Mouse (Mus musculus): ENCODE results near the gene Tradd. TPM values are rescaled to one million over a fixed set of nuclear protein-coding genes. Genes with fewer than 3 reads are reported as not detected.

Tradd gene
- polyA plus RNA-seq, 1 experiment from 2014 or later, result 25.0 TPM

DNA sequence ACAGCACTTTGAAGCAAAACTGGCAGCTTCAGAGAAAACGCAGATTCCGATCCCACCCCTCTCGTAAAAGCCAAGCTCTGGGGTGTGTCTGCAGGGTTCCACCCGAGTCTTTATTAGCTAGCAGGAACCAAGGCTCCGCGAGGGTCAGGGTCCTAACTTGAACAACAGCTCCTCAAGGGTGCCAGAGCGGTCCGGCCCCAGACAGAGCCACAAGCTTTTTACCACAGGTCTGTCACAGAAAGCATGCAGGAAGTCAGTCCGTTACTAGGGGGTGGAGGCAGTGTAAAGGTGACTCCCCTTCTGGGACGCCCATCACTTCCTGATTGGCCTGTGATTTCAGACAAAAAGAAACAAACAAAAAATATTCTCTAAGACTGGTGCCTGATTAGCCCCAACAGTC, 719 bp upstream of the Tradd start:
- H3K27me3 ChIP-seq, result peaks cover 95% of the 10 kb centered on the region
- peak overlapping the region; percentile 55 for H3K4me3 ChIP-seq
- no peak overlapping the region for H3K9ac ChIP-seq
- H3K36me3 ChIP-seq, result no peaks in the 10 kb centered on the region
- peaks cover 33% of the 10 kb centered on the region for H3K4me1 ChIP-seq (replicated peaks)
- H3K4me2 ChIP-seq, result peak overlapping the region; percentile 75
- no peaks in the 10 kb centered on the region for H3K9me3 ChIP-seq
- 5% methylated on average over 10 of the region's 10 CpGs for whole genome bisulfite sequencing
- ATAC-seq (ENCODE audit: low read depth), result no peak
- no peak overlapping the region for H3K27ac ChIP-seq (replicated peaks)

DNA sequence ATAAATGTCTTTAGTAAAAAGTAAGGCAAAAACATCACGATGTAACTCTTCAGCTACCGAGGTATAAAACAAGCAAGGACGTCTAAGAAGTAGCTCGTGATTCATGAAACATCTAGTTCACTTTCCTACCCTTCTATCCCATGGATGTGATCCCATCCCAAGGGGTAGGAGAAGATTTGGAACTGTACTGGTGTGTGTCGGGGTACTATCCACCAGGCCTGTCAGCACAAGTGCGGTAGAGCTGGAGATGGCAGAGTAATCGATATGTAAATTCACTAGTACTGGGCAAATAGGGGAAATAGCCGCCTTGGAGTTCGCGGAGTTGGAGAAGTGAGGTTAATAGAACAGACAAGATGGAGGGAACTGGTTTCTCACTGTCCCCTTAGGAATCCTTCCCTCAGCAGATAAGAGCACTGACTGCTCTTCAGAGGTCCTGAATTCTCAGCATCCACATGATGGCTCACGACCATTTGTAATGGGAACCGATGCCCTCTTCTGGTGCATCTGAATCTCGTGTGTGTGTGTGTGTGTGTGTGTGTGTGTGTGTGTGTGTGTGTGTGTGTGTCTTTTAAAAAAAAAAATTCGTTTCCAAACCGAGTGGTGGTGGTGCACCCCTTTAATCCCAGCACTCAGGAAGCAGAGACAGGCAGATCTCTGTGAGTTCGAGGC, 1.0 kb downstream of the Tradd start:
- Histone ChIP-seq H3K27ac (replicated peaks) (no peak overlapping the region), H3K4me2 (peak overlapping the region; percentile 75), H3K9ac (no peak overlapping the region), H3K27me3 (peaks cover 95% of the 10 kb centered on the region), H3K36me3 (no peaks in the 10 kb centered on the region), H3K4me3 (peak overlapping the region; percentile 55), H3K9me3 (no peaks in the 10 kb centered on the region), H3K4me1 (replicated peaks) (peaks cover 34% of the 10 kb centered on the region)
- ATAC-seq (ENCODE audit: low read depth), result no peak
- WGBS, result 36% methylated on average over 16 of the region's 16 CpGs

DNA sequence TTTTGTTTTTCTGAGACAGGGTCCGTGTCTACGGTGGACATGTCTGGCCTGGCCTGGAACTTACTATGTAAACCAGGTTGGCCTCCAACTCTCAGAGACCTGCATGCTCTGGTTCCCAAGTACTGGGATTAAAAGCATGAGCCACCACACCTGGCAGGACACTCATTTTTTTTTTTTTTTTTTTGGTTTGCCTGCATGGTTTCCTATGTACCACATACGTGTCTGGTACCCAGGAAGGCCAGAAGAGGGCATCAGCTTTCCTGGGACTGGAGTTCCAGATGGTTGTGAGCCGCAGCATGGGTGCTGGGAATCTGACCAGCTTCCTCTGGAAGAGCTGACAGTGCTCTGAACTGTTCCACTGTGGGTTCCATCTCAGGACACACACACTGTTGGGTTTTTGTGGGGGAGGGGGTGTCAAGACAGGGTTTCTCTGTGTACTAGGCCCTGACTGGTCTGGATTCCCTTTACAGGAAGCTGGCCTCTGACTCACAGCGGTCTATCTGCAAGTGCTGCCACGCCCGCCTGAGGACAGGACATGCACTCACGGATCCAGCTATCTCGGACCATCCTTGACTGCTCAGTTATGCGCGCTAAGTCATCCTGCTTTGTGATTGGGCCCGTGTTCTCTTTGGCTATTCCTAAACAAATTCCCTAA, 3.0 kb downstream of the Tradd start:
- WGBS, result 80% methylated on average over 12 of the region's 12 CpGs
- no peak overlapping the region for H3K27ac ChIP-seq (replicated peaks)
- ATAC-seq (ENCODE audit: low read depth), result no peak
- peaks cover 27% of the 10 kb centered on the region for H3K4me1 ChIP-seq (replicated peaks)
- H3K4me3 ChIP-seq, result no peak overlapping the region
- no peak overlapping the region for H3K4me2 ChIP-seq
- peaks cover 92% of the 10 kb centered on the region for H3K27me3 ChIP-seq
- no peaks in the 10 kb centered on the region for H3K36me3 ChIP-seq
- no peaks in the 10 kb centered on the region for H3K9me3 ChIP-seq
- no peak overlapping the region for H3K9ac ChIP-seq

DNA sequence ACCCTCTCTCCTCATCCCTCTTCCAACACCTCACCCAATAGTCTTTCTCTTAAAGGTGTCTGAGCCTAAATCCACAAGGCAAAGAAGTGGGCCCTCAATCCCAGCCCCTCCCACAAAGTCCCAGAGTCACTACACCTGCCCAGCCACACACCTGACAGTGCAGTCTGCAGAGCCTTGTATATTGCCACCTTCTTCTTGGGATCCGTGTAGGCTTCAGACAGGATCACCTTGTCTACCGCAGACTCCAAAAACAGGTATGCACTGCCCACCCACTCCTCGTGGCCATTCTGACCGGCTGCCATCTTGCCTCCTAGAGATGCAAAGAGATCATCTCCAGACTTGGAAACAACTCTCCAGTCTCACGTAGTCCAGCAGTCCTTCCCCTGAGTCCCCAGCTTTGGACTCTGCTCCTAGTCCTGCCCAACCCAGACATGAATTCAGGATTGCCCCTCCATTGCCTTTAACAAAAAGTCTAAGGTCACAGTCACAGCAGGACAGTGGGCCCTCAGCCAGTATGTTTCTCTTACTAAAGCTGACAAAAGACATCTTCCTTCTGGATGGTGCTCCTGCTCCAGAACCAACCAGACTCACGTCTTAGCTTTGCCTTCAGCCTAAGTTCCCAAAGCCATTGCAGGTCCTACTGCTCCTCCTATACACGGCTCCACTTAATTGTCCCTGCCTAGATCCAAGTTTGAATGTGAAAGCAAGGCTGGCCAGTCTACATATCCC, 3.9 kb downstream of the Tradd start:
- H3K27ac ChIP-seq (replicated peaks), result no peak overlapping the region
- 59% methylated on average over 7 of the region's 7 CpGs for WGBS
- peaks cover 27% of the 10 kb centered on the region for H3K4me1 ChIP-seq (replicated peaks)
- no peak overlapping the region for H3K4me2 ChIP-seq
- ATAC-seq (ENCODE audit: low read depth), result no peak
- no peaks in the 10 kb centered on the region for H3K9me3 ChIP-seq
- H3K9ac ChIP-seq, result no peak overlapping the region
- no peaks in the 10 kb centered on the region for H3K36me3 ChIP-seq
- peaks cover 92% of the 10 kb centered on the region for H3K27me3 ChIP-seq
- H3K4me3 ChIP-seq, result no peak overlapping the region

DNA sequence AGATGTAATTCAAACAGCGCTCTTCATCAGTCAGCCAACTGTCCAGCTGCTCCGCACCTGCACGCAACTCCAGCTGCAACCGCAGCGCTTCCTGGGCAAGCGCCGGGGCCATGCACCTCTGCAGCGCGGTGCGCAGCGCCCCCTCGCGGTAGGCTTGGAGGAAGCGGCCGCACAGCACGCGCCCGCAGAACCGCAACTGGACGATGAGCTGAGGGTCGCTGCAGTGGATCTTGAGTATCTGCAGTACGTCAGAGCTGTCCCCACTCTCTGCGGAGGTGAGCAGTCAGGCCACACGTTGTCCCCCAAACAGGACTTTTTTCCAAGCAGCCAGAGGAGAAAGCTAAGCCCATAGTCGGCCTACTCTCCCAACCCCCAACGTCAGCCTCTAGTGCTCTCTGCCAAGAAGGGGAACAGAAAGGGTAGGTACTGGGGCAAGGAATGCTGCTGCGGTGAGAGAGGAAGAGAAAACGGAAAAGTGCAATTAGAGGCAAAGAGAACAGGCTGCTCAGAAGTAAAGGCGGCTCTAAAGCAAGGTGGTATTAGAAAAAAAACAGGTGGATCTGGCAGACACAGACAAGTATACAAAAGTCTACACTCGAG, 4.6 kb downstream of the Tradd start:
- peak; percentile 55 for ATAC-seq (ENCODE audit: low read depth)
- Histone ChIP-seq H3K9me3 (no peaks in the 10 kb centered on the region), H3K4me2 (peak overlapping the region; percentile 78), H3K27ac (replicated peaks) (no peak overlapping the region), H3K4me1 (replicated peaks) (peaks cover 29% of the 10 kb centered on the region), H3K27me3 (peaks cover 92% of the 10 kb centered on the region), H3K36me3 (no peaks in the 10 kb centered on the region), H3K9ac (peak overlapping the region; percentile 59), H3K4me3 (peak overlapping the region; percentile 38)
- 3% methylated on average over 30 of the region's 30 CpGs for WGBS

DNA sequence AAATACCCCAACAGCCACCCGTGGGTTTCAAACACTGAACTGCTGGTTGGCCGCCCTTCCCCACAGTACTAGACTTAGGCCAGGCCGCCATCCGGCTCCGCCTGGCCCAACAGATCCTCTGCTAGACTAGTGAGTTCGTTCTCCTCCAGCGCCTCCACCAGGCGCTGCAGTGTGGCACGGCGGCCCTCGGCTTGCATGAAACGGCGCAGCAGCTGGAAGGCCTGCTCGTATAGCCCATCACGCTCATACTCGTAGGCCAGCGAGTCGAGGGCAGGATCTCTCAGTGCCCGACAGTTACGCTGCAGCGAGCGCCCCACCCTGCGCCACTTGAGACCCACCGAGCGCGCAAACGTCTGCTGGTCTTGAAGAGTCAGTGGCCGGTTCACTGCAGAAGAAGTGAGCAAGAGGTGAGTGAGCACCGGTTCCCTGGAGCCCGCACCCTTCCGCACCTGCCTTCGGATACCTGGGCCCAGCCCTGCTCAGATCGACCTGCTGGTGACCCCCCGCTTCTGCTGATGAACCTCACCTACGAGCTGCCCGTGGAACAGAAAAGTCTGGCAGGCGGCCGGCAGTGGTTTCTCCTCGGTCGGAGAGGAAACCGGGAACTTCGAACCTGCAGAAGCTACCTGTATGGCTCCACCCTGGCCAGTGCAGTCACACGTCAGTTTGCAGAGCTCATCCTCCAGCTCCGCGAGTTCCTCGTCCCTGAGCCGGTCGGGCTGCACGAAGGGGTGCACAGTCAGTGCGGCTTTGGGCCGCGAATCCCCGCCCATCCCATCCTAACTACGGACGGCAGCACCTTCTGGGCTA, 5.3 kb downstream of the Tradd start:
- Histone ChIP-seq H3K36me3 (no peaks in the 10 kb centered on the region), H3K27me3 (peaks cover 89% of the 10 kb centered on the region), H3K9ac (peak overlapping the region; percentile 59), H3K9me3 (no peaks in the 10 kb centered on the region), H3K27ac (replicated peaks) (no peak overlapping the region), H3K4me2 (peak overlapping the region; percentile 78), H3K4me1 (replicated peaks) (peaks cover 32% of the 10 kb centered on the region), H3K4me3 (peak overlapping the region; percentile 38)
- ATAC-seq (ENCODE audit: low read depth), result peak; percentile 43
- 2% methylated on average over 55 of the region's 55 CpGs for WGBS

DNA sequence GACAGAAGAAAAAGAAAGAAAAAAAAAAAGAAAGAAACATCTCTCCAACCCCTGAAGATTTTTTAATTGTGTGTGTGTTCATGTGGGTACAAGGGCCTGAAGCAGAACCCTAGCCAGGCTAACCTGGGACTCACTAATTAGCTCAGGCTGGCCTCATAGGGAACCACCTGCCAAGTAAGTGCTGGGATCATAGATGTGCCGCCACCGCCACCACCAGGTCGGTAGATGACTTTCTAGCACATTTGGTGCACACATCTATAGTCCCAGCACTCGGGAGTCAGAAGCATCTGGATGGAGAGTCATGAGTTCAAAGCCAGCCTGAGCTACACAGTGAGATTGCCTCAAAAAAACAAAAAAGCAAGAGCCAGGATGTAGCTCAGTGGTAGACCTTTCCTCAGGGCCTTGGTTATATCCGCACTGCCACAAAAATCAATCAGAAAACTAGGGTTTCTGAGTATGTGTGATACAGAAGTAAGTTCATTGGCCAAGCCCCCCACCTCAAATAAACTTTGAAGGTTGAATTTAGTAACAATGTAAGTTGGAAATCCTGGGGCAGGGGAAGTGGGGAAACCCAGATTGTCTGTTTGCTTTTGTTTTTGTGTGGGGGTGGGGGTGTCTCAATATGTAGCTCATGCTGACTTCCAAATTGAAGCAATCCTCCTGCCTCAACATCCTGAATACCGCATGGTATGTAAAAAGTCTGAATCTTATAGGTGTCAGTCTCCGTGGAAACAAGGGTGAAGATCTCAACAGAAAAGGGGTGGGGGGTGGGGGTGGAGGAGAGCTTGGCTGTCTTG, 6.9 kb downstream of the Tradd start:
- Histone ChIP-seq H3K4me2 (no peak overlapping the region), H3K36me3 (0 out of 2 replicates have a peak, but pooled peaks cover 7% of the 10 kb centered on the region), H3K27me3 (peaks cover 74% of the 10 kb centered on the region), H3K9me3 (no peaks in the 10 kb centered on the region), H3K9ac (no peak overlapping the region), H3K4me3 (no peak overlapping the region), H3K4me1 (replicated peaks) (peaks cover 35% of the 10 kb centered on the region), H3K27ac (replicated peaks) (no peak overlapping the region)
- WGBS, result 67% methylated on average over 7 of the region's 7 CpGs
- ATAC-seq (ENCODE audit: low read depth), result no peak

DNA sequence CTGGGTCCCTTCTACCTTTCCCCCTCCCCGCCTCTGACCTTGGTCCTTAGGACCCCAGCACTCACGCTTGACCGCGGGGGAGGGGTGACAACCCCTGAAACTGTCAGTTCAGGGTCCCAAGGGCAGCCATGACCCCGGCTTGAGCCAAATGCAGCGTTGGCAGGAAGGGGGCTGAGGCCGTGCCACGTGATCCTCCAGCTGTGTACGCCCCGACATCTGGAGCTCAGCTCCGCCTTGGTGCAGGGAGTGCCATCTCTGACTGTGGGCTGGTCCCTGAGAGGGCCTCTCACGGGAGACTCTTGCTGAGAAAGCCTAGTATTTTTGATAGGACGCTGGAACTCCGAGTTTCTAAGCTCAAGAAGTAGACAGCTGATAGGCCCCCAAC, 9.5 kb downstream of the Tradd start, which contains the start of gene B3gnt9:
Gene B3gnt9, minus strand, starts transcription at position 188 of the 385 bp plus-strand sequence.
- Histone ChIP-seq H3K27ac (replicated peaks) (peak within 1 kb of the TSS; percentile 55), H3K4me2 (peak within 1 kb of the TSS; percentile 96), H3K9me3 (no peaks in the 10 kb centered on the region), H3K4me1 (replicated peaks) (peaks cover 33% of the 10 kb centered on the region), H3K4me3 (peak within 1 kb of the TSS; percentile 61), H3K36me3 (peaks cover 31% of the 10 kb centered on the region), H3K27me3 (peaks cover 51% of the 10 kb centered on the region), H3K9ac (peak within 1 kb of the TSS; percentile 79)
- 3% methylated on average over 14 of the region's 14 CpGs for WGBS
- peak; percentile 21; the same call in 1 of the 2 replicates for ATAC-seq (ENCODE audit: low read depth)

DNA sequence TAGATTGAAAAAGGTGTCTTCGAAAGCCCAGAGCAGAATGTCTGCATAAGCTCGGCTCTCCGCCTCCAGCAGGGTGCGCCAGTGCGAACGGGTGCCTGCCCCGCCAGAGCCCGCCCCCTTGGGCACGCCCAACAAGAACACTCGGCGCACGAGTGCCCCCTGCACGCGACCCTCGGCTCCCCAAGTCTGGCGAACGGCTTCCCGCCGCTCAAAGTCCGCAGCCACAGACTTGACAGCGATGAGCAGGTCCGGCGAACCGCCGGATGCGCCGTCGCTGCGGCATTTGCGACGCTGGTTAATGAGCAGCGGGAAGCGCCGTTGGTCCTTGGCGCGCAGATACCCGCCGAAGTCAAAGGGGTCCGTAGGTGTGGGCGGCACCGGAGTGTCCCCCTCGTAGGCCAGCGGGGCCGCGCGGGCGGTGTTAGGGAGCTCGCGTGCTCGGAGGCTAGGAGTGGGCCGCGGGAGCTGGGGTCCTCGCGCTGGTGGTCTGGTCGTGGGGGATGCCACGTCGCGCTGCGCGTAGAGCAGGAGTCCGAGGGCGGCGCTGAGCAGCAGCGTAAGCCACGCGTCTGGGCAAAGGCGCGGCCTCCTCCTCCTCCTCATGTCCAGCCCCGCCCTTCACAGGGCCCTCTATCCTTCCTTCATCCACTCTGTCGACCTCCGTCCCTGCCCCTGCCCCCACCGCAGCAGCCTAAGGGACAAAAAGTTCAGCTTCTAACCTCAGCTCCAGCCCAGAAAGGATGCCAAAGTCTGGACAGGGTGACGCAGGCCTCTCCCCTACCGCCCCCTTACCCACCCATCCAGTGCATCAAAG, 10.1 kb downstream of the Tradd start:
- H3K9ac ChIP-seq, result peak overlapping the region; percentile 79
- ATAC-seq (ENCODE audit: low read depth), result peak; percentile 80
- H3K4me1 ChIP-seq (replicated peaks), result peaks cover 27% of the 10 kb centered on the region
- H3K27me3 ChIP-seq, result peaks cover 45% of the 10 kb centered on the region
- WGBS, result under 1% methylated on average over 74 of the region's 74 CpGs
- H3K9me3 ChIP-seq, result no peaks in the 10 kb centered on the region
- H3K27ac ChIP-seq (replicated peaks), result peak overlapping the region; percentile 55
- peak overlapping the region; percentile 96 for H3K4me2 ChIP-seq
- peak overlapping the region; percentile 61 for H3K4me3 ChIP-seq
- peaks cover 37% of the 10 kb centered on the region for H3K36me3 ChIP-seq

DNA sequence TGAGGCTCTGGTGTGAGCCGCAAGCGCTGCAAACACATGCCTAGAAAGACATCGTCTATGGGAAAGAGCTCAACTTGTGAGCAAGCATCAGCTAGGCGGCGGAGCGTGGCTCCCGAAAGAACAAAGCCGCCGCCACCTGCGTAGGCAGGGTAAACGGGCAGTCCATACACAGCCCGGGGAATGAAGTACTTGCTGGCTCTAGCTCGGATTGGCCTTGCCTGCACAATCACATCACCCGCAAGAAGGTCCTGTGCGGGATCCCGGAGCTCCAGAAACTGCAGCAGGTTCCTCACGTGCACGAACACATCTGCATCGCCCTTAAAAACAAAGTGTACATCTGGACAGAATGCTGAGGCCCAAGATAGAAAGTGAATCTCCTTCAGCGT, 10.7 kb downstream of the Tradd start:
- peaks cover 43% of the 10 kb centered on the region for H3K36me3 ChIP-seq
- peak; percentile 45; the same call in 1 of the 2 replicates for ATAC-seq (ENCODE audit: low read depth)
- H3K4me2 ChIP-seq, result peak overlapping the region; percentile 96
- H3K27me3 ChIP-seq, result peaks cover 39% of the 10 kb centered on the region
- H3K4me1 ChIP-seq (replicated peaks), result peaks cover 21% of the 10 kb centered on the region
- H3K27ac ChIP-seq (replicated peaks), result peak overlapping the region; percentile 55; the same call in 1 of the 2 replicates
- WGBS, result 30% methylated on average over 20 of the region's 20 CpGs
- peak overlapping the region; percentile 61 for H3K4me3 ChIP-seq
- H3K9ac ChIP-seq, result peak overlapping the region; percentile 79
- no peaks in the 10 kb centered on the region for H3K9me3 ChIP-seq

Measured in neural tube, embryonic 13.5 days (tissue).